Mouse (Mus musculus) heart, adult 2 months (tissue): ENCODE results near the gene 4931409K22Rik.

ENCODE experiments used
- CTCF ChIP-seq: fragments of 200-600 bp; IDR thresholded peaks from 2 replicates; pipeline ENCODE4 v1.8.1; 2022; ENCODE audit warnings: antibody characterized with exemption, mild to moderate bottlenecking, moderate library complexity
- EP300 ChIP-seq: fragments of 200-500 bp; IDR thresholded peaks from 2 replicates; pipeline ENCODE4 v1.6.1; 2011; ENCODE audit warnings: low read depth, low read length, control low read depth; ENCODE audit not compliant: insufficient read depth

DNA sequence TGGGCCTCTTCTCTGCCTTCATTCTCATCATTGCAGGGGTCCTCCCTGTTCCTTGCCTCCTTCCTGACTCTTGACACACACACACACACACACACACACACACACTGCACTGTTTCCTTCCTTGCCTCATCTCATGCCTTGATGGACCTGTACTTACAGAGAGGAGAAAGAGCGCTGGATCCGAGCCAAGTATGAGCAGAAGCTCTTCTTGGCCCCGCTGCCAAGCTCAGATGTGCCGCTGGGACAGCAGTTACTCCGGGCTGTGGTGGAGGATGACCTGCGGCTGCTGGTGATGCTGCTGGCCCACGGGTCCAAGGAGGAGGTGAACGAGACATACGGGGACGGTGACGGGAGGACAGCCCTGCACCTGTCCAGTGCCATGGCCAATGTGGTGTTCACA, 55.8 kb downstream of the 4931409K22Rik start:
- TF ChIP-seq EP300 (no peak), CTCF (no peak)
